Mouse (Mus musculus) myocyte (in vitro differentiated cells): ENCODE data around the gene Lipm. TPM values are rescaled to one million over a fixed set of nuclear protein-coding genes. Genes with fewer than 3 reads are reported as not detected.

Experiments used
- H3K27me3 ChIP-seq: one replicate; pipeline ENCODE4 v1.6.1; 2011; ENCODE audit not compliant: control insufficient read depth, insufficient read depth, insufficient read length
- H3K36me3 ChIP-seq: one replicate; pipeline ENCODE4 v1.6.1; 2011; ENCODE audit not compliant: control insufficient read depth, insufficient read depth
- H3K4me2 ChIP-seq: one replicate; pipeline ENCODE4 v1.6.1; 2011; ENCODE audit warnings: low read depth, control low read depth
- H3K4me3 ChIP-seq: one replicate; pipeline ENCODE4 v1.5.1; 2011; ENCODE audit warnings: mild to moderate bottlenecking, control low read depth, moderate library complexity
- H3K79me2 ChIP-seq: one replicate; pipeline ENCODE4 v1.6.1; 2011; ENCODE audit not compliant: control insufficient read depth, insufficient read depth
- H3ac ChIP-seq: one replicate; pipeline ENCODE4 v1.6.1; 2011; ENCODE audit not compliant: control insufficient read depth, insufficient read length
- CEBPB ChIP-seq: IDR thresholded peaks from 2 replicates; pipeline ENCODE4 v1.6.1; 2011; ENCODE audit warnings: mild to moderate bottlenecking, moderate library complexity; ENCODE audit not compliant: poor library complexity, insufficient read depth, severe bottlenecking
- E2F4 ChIP-seq: IDR thresholded peaks from one replicate; pipeline ENCODE4 v1.6.1; 2011; ENCODE audit warnings: mild to moderate bottlenecking, control low read depth, moderate library complexity; ENCODE audit not compliant: insufficient read depth
- MAX ChIP-seq: IDR thresholded peaks from one replicate; pipeline ENCODE4 v1.6.1; 2011; ENCODE audit warnings: low read depth, mild to moderate bottlenecking, control low read depth
- MYOD1 ChIP-seq, 3 experiments: IDR thresholded peaks; one replicate each; pipeline ENCODE4 v1.6.1; 2011; ENCODE audit warnings: control low read depth in 2 of 3, low read depth in 2 of 3, mild to moderate bottlenecking in 2 of 3, moderate library complexity in 1 of 3; ENCODE audit not compliant: insufficient read length in 2 of 3, control insufficient read depth in 1 of 3
- MYOG ChIP-seq, 3 experiments: IDR thresholded peaks; one replicate each; pipeline ENCODE4 v1.6.1; 2011; ENCODE audit warnings: control low read depth in 2 of 3, low read depth in 2 of 3, mild to moderate bottlenecking in 2 of 3; ENCODE audit not compliant: insufficient read length in 2 of 3, control insufficient read depth in 1 of 3, insufficient read depth in 1 of 3
- POLR2A ChIP-seq: IDR thresholded peaks from one replicate; pipeline ENCODE4 v1.6.1; 2011; ENCODE audit warnings: low read depth, mild to moderate bottlenecking, control low read depth, moderate library complexity; ENCODE audit not compliant: insufficient read length
- POLR2AphosphoS2 ChIP-seq: IDR thresholded peaks from one replicate; pipeline ENCODE4 v1.6.1; 2011; ENCODE audit warnings: low read depth, control low read depth; ENCODE audit not compliant: insufficient read length
- REST ChIP-seq: IDR thresholded peaks from one replicate; pipeline ENCODE4 v1.6.1; 2011; ENCODE audit warnings: mild to moderate bottlenecking, control low read depth, moderate library complexity; ENCODE audit not compliant: insufficient read depth, insufficient read length
- SRF ChIP-seq: IDR thresholded peaks from one replicate; pipeline ENCODE4 v1.6.1; 2011; ENCODE audit warnings: low read depth; ENCODE audit not compliant: control insufficient read depth, insufficient read length
- TCF12 ChIP-seq: IDR thresholded peaks from one replicate; pipeline ENCODE4 v1.6.1; 2011; ENCODE audit warnings: mild to moderate bottlenecking, control low read depth; ENCODE audit not compliant: poor library complexity, insufficient read depth, severe bottlenecking
- TCF3 ChIP-seq: IDR thresholded peaks from one replicate; pipeline ENCODE4 v1.6.1; 2011; ENCODE audit warnings: low read depth, control low read depth; ENCODE audit not compliant: insufficient read length
- USF1 ChIP-seq: IDR thresholded peaks from one replicate; pipeline ENCODE4 v1.6.1; 2011; ENCODE audit warnings: low read depth, mild to moderate bottlenecking, control low read depth, moderate library complexity
- polyA plus RNA-seq: library from polyadenylated mRNA; unstranded; fragments of >200 nt; fragmentation: generic; extraction: Trizol; gene quantifications from one replicate; pipeline ENCODE4 v1.2.1, GENCODE M21; 2012; ENCODE audit warnings: missing spikeins

Lipm gene
- not detected for polyA plus RNA-seq

DNA sequence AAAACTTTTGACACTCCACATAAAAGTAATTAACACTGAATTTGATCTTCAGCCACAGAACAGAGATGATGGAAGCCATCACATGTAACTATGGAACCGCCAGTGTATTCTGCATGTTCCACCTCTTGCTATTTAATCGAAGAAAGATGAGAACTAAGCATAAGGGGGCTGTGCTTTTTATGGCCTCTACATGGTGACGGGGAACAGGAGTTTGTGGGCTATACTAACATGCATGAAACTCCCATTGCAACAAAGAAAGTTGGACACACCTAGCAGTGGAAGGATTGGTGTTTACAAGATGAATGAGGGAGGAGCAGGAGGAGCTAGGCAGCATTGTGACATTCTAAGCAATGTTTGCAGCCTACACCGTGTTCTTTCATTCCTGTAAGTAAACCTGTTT lies at the start of gene Lipm:
Lipm (plus strand) TSS at position 301 of the 400 bp plus-strand sequence.
- TF ChIP-seq CEBPB = no peak
- no peak within 1 kb of the TSS for H3K4me3 ChIP-seq
- H3K36me3 ChIP-seq = no peaks in the 10 kb centered on the region
- no peak within 1 kb of the TSS for H3ac ChIP-seq
- no peaks in the 10 kb centered on the region for H3K27me3 ChIP-seq
- no peak within 1 kb of the TSS for H3K4me2 ChIP-seq
- H3K79me2 ChIP-seq = no peaks in the 10 kb centered on the region

DNA sequence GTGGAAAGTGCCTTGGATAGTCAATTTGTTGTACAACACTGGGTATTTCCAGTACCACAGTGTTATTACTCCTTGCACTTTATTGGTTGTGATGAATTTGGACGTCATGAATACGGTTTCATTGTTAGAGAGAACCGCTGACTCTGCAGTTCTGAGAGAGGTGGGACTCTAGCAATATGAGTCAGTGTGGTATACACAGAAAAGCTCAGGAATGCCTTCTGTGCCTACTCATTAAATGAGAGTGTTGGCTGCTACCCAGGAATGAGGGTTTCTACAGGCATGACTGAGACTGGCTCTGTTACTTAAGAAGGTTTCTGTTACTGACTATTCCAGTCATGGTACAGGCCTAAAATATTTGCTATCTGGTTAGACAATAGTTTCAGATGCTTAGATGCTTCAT lies 49.2 kb upstream of the Lipm start:
- no peak overlapping the region for H3K4me3 ChIP-seq
- TF ChIP-seq MAX = no peak
- no peak for TF ChIP-seq POLR2AphosphoS2
- H3K4me2 ChIP-seq = no peak overlapping the region
- no peaks in the 10 kb centered on the region for H3K27me3 ChIP-seq
- no peaks in the 10 kb centered on the region for H3K79me2 ChIP-seq
- no peak overlapping the region for H3ac ChIP-seq
- H3K36me3 ChIP-seq = no peaks in the 10 kb centered on the region

DNA sequence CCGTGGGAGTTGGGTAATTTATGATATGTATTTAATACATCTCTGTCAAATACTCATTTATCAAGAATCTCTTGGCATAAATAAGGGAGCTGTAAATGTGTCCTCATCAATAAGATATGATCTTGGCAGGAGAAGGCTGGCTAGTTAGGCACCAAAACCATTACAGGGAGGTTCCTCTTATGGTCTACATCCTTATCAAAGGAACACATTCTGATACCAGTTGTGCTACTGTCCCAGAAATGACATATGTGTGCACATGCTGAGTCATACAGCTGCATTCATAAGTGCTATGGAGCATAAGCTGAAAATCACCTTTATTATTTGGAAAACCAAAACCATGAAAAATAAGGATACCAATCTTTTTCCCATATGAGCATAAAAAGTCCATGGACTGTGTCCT lies 37.2 kb upstream of the Lipm start:
- no peak overlapping the region for H3K4me2 ChIP-seq
- H3K36me3 ChIP-seq = no peaks in the 10 kb centered on the region
- TF ChIP-seq TCF12 (no peak), CEBPB (no peak), SRF (no peak), MYOG (IDR thresholded peaks at IDR 0.05; ENCODE audit: control insufficient read depth in 1 of 3, insufficient read depth in 1 of 3, insufficient read length in 2 of 3, low read depth in 2 of 3) (no peak), E2F4 (no peak), MYOD1 (IDR thresholded peaks at IDR 0.05; ENCODE audit: control insufficient read depth in 1 of 3, insufficient read length in 2 of 3, low read depth in 2 of 3) (no peak), MAX (no peak), POLR2AphosphoS2 (no peak), REST (no peak)
- H3K79me2 ChIP-seq = no peaks in the 10 kb centered on the region
- no peaks in the 10 kb centered on the region for H3K27me3 ChIP-seq
- H3ac ChIP-seq = no peak overlapping the region
- no peak overlapping the region for H3K4me3 ChIP-seq

DNA sequence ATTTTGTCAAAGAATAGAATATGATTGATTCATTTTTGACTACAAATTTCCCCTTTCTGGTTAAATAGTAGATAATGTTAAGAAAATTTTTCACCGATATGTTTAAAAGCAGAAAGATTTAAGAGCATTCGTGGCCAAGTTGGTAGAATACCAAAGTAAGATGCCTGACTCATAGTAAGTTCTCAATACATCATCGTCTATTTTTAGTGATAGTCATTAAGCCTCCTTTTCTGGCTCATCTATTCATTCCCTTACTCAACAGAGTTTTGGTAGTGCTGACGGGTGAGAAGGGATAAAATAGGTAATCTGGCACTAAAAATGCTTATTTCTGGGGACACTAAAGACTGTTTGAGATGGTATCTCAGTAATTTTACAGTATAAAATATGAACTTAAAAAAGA lies 36.7 kb upstream of the Lipm start:
- Histone ChIP-seq H3K4me3 (no peak overlapping the region), H3K36me3 (no peaks in the 10 kb centered on the region), H3K4me2 (no peak overlapping the region), H3K27me3 (no peaks in the 10 kb centered on the region), H3ac (no peak overlapping the region), H3K79me2 (no peaks in the 10 kb centered on the region)
- no peak for TF ChIP-seq TCF12
- no peak for TF ChIP-seq MYOD1 (IDR thresholded peaks at IDR 0.05; ENCODE audit: control insufficient read depth in 1 of 3, insufficient read length in 2 of 3, low read depth in 2 of 3)
- TF ChIP-seq MAX = no peak
- no peak for TF ChIP-seq CEBPB
- TF ChIP-seq MYOG (IDR thresholded peaks at IDR 0.05; ENCODE audit: control insufficient read depth in 1 of 3, insufficient read depth in 1 of 3, insufficient read length in 2 of 3, low read depth in 2 of 3) = no peak
- no peak for TF ChIP-seq TCF3
- TF ChIP-seq POLR2A = no peak
- TF ChIP-seq POLR2AphosphoS2 = no peak
- TF ChIP-seq SRF = no peak
- no peak for TF ChIP-seq USF1
- no peak for TF ChIP-seq E2F4

DNA sequence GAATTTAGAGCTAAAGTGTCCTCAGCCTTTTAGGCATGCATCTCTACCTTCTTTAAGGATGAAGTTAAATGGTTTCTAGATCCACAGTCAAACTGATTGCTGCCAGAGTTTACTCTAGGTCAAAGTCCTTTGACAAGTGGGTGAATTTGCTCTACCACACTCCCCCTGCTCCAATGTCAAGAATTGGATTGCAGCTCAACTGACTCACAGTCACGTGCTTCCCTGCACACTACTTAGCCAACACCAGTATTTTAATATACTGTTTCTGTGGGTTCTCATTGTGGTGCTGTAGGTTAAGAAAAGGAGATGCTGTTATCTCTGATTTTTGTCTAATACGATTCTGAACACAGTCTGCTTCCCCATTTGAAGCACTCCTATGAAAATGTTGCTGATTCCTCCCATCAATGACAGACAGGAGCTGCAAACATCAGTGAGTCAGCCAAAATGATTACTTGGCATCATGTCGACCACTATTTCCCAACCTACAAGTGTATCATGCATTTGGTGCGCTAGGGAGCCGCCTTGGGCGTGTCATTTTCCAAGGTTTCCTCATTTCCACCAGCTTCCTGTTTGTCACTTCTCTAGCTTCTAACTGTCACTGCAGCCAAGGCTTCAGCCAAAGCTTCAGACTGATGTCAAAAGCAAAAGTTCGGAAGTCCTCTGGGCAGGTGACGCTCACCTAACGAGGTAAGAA lies 33.8 kb upstream of the Lipm start, which contains the start of gene Lipn:
Lipn (plus strand) TSS at position 580 of the 694 bp plus-strand sequence.
- no peak within 1 kb of the TSS for H3K4me3 ChIP-seq
- TF ChIP-seq TCF12 (no peak), USF1 (peak; percentile 78)
- H3K27me3 ChIP-seq = no peaks in the 10 kb centered on the region

DNA sequence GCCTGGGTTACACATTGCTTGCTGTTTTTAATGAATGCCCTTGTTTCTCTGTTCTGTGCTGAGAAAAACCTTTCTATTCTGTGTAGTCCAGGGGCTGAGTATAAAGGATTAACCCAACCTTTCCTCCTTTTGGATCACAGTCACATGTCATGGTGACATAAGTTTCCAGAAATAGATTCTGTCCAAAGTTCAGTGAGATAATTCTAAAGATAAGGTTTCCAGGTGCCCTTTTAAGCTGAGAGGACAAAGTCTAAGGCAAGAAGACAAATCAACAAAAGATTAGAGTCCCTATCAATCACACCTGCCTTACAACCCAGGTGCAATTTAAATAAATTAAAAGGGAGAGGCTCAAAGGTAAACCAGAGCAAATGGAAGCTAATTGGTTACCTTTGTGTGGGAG lies 26.5 kb upstream of the Lipm start:
- TF ChIP-seq MYOD1 (IDR thresholded peaks at IDR 0.05; ENCODE audit: control insufficient read depth in 1 of 3, insufficient read length in 2 of 3, low read depth in 2 of 3) (no peak), POLR2AphosphoS2 (no peak), REST (no peak), CEBPB (no peak), MAX (no peak), USF1 (no peak), MYOG (IDR thresholded peaks at IDR 0.05; ENCODE audit: control insufficient read depth in 1 of 3, insufficient read depth in 1 of 3, insufficient read length in 2 of 3, low read depth in 2 of 3) (no peak), TCF12 (no peak), POLR2A (no peak), SRF (no peak), E2F4 (no peak), TCF3 (no peak)
- no peak overlapping the region for H3K4me2 ChIP-seq
- no peak overlapping the region for H3K4me3 ChIP-seq
- no peak overlapping the region for H3ac ChIP-seq
- no peaks in the 10 kb centered on the region for H3K27me3 ChIP-seq
- H3K36me3 ChIP-seq = no peaks in the 10 kb centered on the region
- H3K79me2 ChIP-seq = no peaks in the 10 kb centered on the region

More for the DNA sequence above, 33.8 kb upstream of the Lipm start, which contains the start of gene Lipn:
- H3K36me3 ChIP-seq = no peaks in the 10 kb centered on the region
- H3ac ChIP-seq = no peak within 1 kb of the TSS
- H3K4me2 ChIP-seq = no peak within 1 kb of the TSS
- no peaks in the 10 kb centered on the region for H3K79me2 ChIP-seq
